Mouse (Mus musculus): ENCODE results near the gene Morn1. TPM values are rescaled to one million over a fixed set of nuclear protein-coding genes. Genes with fewer than 3 reads are reported as not detected.

The Morn1 gene
- total RNA-seq, 2 experiments from 2014 or later: 12.1 to 12.9 TPM

GRCm38 (mm10) chr4:155173822-155174785 lies 87.7 kb downstream of the Morn1 start:
- DNase-seq (ENCODE audit: low spot score in 2 of 2): no peak
- intact Hi-C loops (cut with DNase I): loop anchor here (5.0 kb wide), 1 partner anchor 33 kb away; no protein-coding TSS in a partner anchor

DNA sequence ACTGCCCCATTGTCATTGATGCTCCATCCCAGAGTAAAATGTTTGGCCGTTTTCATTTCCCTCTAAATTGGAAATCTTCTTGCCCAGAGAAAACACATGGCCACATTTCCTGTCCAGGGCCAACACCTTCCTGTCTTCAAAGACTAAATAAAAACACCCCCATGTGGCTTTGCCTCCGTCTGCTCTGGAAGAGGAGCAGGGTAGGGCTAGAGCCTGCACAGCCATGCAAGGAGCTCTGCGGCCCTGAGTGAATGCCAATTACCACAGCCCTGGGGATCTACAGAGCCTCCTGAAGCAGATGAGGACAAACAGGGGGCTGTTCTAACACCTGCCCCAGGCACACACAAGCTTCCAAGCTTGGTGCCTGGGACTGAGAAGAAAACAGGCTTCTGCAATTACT lies 89.8 kb downstream of the Morn1 start:
- no peak for DNase-seq (ENCODE audit: low spot score in 2 of 2)
- intact Hi-C loops (cut with DNase I): no loop called here

DNA sequence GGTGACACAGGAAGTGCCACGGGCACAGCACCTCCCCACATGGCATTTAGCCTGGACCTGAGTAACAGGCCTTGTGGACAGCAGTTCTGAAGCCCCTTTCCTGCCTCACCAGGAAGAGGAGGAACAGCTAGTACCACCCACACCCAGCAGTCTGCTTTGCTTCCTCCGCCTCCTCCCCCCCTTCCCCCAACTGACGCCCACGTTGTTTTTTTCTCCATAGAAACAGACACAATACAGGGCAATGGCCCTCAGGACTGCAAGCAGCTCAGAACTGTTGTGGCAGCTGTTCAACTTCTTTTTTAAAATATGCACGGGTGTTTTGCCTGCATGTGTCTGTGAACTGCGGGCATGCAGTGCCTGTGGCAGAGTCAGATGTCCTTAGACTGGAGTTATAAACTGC lies 91.9 kb downstream of the Morn1 start:
- peak in 1 of 2 experiments; percentile 72 for DNase-seq (ENCODE audit: low spot score in 2 of 2)
- intact Hi-C loops (cut with DNase I): no loop called here

- DNase-seq (ENCODE audit: low spot score in 2 of 2): no peak
- intact Hi-C loops (cut with DNase I): no loop called here
Measured at GRCm38 (mm10) chr4:155178981-155179512, 92.7 kb downstream of the Morn1 start.

DNA sequence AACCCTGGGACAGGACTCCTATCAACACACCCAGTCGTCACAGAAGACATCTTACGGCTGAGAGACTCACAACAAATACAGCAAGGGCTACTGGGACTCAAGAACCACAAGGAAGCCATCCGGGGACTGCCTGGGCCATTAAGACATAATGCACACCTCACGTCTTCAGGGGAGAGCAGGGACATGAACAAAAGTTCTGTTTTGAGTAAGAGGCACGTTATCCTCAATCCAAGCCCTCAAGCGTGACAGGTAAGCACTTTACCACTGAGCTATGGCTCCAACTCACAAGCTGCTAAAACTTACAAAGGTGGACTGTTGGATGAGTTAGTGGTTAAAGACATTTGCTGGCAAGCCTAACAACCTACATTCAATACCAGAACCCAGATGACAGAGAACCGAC lies 96.8 kb downstream of the Morn1 start:
- no peak for DNase-seq (ENCODE audit: low spot score in 2 of 2)
- intact Hi-C loops (cut with DNase I): no loop called here

GRCm38 (mm10) chr4:155184248-155185070 lies 98.1 kb downstream of the Morn1 start:
- intact Hi-C loops (cut with DNase I): no loop called here

DNA sequence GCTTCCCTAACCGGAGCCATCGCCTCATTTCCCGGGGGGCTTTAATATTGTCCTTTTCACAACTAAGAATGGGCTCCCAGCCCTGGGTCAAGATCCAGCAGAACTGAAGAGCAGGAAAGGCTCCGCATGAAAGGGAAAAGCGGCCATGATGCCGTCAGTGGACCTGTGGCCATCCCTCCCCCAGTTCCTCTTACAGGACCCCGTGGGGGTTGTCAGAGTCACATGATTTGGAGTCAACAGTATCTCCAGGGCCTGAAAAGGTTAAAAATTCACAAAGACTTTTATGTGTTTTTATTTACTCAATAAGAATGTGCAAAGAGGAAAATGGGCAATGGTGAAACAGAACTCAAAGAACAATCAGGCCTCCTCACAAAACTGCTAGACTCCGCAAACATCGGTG lies 99.5 kb downstream of the Morn1 start:
- intact Hi-C loops (cut with DNase I): no loop called here

More at GRCm38 (mm10) chr4:155184248-155185070, 98.1 kb downstream of the Morn1 start:
- no peak for DNase-seq (ENCODE audit: low spot score in 2 of 2)

DNA sequence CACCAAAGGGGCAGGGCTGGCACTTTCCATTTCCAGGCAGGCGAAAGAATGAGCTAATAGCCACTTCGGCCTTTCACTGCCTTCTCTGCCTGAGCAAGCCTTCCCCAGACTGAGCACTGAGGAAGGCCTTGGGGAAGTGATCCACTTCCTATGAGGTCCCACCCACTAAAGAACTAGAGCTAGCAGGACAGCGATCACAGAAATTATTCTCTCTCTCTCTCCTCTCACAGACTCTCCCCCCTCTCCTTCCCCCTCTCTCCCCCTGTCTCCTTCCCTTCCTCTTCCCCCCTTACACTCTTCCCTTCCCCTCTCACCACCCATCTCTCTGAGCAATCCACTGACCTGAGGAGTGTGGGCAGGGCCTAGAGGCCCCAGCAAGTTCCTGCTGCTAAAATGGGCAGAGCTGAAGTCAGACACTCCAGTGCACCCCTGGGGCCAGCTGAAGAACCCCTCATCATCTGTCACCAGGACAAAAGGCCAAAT lies 100.9 kb downstream of the Morn1 start:
- no peak for DNase-seq (ENCODE audit: low spot score in 2 of 2)
- intact Hi-C loops (cut with DNase I): no loop called here

More for the DNA sequence above, 99.5 kb downstream of the Morn1 start:
- no peak for DNase-seq (ENCODE audit: low spot score in 2 of 2)

DNA sequence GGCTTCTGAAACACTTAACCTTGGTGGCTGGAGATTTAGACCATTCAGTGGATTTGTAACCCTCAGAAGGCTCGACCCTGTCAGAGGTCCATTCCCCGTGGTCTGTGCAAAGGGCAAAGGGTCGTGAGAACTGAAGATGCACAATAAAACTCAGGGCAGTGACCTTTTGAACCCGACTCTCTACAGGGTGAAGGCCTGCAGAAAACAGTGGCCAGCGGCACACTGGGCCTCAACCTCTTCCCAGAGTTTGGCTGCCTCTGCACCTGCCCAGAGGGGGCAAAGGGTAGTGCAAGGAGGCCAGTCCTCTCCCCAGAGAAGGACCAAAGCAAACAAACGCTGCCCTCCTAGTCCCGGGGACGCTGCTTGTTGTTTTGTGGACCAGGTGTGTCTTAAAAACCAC lies 102.0 kb downstream of the Morn1 start:
- intact Hi-C loops (cut with DNase I): no loop called here
- DNase-seq (ENCODE audit: low spot score in 2 of 2): no peak

GRCm38 (mm10) chr4:155188803-155189202 lies 102.4 kb downstream of the Morn1 start:
- intact Hi-C loops (cut with DNase I): no loop called here
- no peak for DNase-seq (ENCODE audit: low spot score in 2 of 2)

GRCm38 (mm10) chr4:155189711-155190139 lies 103.3 kb downstream of the Morn1 start:
- intact Hi-C loops (cut with DNase I): no loop called here
- no peak for DNase-seq (ENCODE audit: low spot score in 2 of 2)

GRCm38 (mm10) chr4:155190275-155190674 lies 103.9 kb downstream of the Morn1 start:
- intact Hi-C loops (cut with DNase I): no loop called here
- no peak for DNase-seq (ENCODE audit: low spot score in 2 of 2)

Other genes with a start within 250 kb of the Morn1 start
- 1 to 10 TPM; 2.3 to 3.9 TPM for gene Ttc34, start 249.1 kb upstream of the Morn1 start, total RNA-seq (2021)
- gene Mmel1, start 217.0 kb upstream of the Morn1 start, total RNA-seq (2021): under 1 TPM; 0.24 to 0.30 TPM
- 10 to 100 TPM; 33.4 to 34.0 TPM for gene Fam213b, start 187.4 kb upstream of the Morn1 start, total RNA-seq (2021)
- gene Tnfrsf14, start 158.0 kb upstream of the Morn1 start, total RNA-seq (2021): 1 to 10 TPM; 1.3 to 1.6 TPM
- 10 to 100 TPM; 32.6 to 48.7 TPM for gene Hes5, start 125.7 kb upstream of the Morn1 start, total RNA-seq (2021)
- gene Pank4, start 122.5 kb upstream of the Morn1 start, total RNA-seq (2021): 10 to 100 TPM; 31.8 to 33.4 TPM
- 10 to 100 TPM; 50.2 to 50.5 TPM for gene Plch2, start 29.8 kb upstream of the Morn1 start, total RNA-seq (2021)
- 10 to 100 TPM; 21.2 to 23.1 TPM for gene Pex10, start 19.6 kb upstream of the Morn1 start, total RNA-seq (2021)
- 10 to 100 TPM; 65.5 to 67.8 TPM for gene Rer1, start 195 bp upstream of the Morn1 start, total RNA-seq (2021)
- 100 to 1,000 TPM; 110 to 111 TPM for gene Ski, start 136.0 kb downstream of the Morn1 start, total RNA-seq (2021)
- gene Faap20, start 163.2 kb downstream of the Morn1 start, total RNA-seq (2021): 10 to 100 TPM; 22.6 to 27.0 TPM

Data from left cerebral cortex, postnatal 14 days (tissue).